Comparison of ENCODE assay signal across 8 mouse cellular contexts in the genomic region with DNA sequence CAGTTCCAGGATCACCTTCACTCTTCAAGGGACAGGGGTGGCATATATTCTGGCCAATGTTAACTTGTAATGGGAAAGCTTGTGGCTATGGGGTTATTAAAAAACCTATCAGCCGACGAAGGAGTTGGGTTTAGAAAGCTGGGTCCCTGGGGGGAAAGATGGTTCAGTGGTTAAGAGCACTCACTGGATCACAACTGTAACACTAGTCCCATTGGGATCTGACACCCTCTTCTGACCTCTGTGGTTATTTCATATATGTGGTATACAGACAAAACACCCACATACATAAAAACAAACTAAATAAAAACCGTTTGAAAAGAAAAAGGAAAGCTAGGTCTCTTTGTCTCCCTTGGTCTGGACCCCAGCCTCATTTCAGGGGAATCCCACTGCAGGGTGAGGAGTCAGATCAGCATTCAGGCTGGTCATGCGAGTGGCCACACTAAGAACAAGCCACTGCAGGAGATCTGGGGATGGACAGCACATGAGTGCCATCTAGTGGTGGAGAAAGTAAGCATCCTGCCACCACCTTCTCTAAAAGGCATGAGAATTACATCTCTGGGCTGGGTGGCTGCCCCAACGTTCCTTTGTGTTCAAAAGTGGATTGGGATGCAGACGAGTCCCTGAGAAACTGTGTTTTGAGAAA. TPM values are rescaled to one million over a fixed set of nuclear protein-coding genes. Genes with fewer than 3 reads are reported as not detected.
DNase-seq lines count a peak whose midpoint lies in the region; ATAC-seq lines count a peak whose summit lies in the region.

No protein-coding gene starts in this region.

- peak; percentile 67 for DNase-seq in forebrain, embryonic 10.5 days (ENCODE audit: extremely low spot score, low spot score)
- peak; percentile 83 to 89 for DNase-seq in cerebellum, postnatal 10 days
- peak; percentile 81 for DNase-seq in gastrocnemius, adult 18-20 months (ENCODE audit: low spot score)
- DNase-seq in intestine, embryonic 14.5 days (ENCODE audit: low spot score): peak; percentile 82
- peak; percentile 63 to 74 for DNase-seq in left cerebral cortex, postnatal 10 days (ENCODE audit: extremely low spot score in 1 of 2, low spot score in 2 of 2)
- DNase-seq in right cerebral cortex, postnatal 25 days: peak; percentile 55

- no peaks in the 10 kb centered on the region for H3K9me3 ChIP-seq in forebrain, embryonic 10.5 days
- no peaks in the 10 kb centered on the region for H3K9me3 ChIP-seq in forebrain, embryonic 15.5 days
- H3K9me3 ChIP-seq in intestine, embryonic 14.5 days (ENCODE audit: control insufficient read depth, low read length): no peaks in the 10 kb centered on the region

- no peak overlapping the region for H3K27ac ChIP-seq in forebrain, embryonic 10.5 days
- no peak overlapping the region for H3K27ac ChIP-seq in forebrain, embryonic 15.5 days (replicated peaks)
- H3K27ac ChIP-seq in intestine, embryonic 14.5 days (ENCODE audit: low read depth): no peak overlapping the region

- H3K4me1 ChIP-seq in forebrain, embryonic 10.5 days: 0 out of 2 replicates have a peak, but pooled peaks cover 5% of the 10 kb centered on the region
- H3K4me1 ChIP-seq in forebrain, embryonic 15.5 days: no peaks in the 10 kb centered on the region
- H3K4me1 ChIP-seq in intestine, embryonic 14.5 days (replicated peaks; ENCODE audit: control insufficient read depth, insufficient read depth, low read length): peaks cover 9% of the 10 kb centered on the region; the same call in 1 of the 2 replicates

- no peaks in the 10 kb centered on the region for H3K36me3 ChIP-seq in forebrain, embryonic 10.5 days (replicated peaks)
- H3K36me3 ChIP-seq in forebrain, embryonic 15.5 days: no peaks in the 10 kb centered on the region; the same call in 1 of the 2 replicates
- no peaks in the 10 kb centered on the region for H3K36me3 ChIP-seq in intestine, embryonic 14.5 days (ENCODE audit: control insufficient read depth, insufficient read depth, low read length)

- no peaks in the 10 kb centered on the region for H3K27me3 ChIP-seq in forebrain, embryonic 10.5 days (ENCODE audit: poor library complexity, severe bottlenecking)
- no peaks in the 10 kb centered on the region for H3K27me3 ChIP-seq in forebrain, embryonic 15.5 days
- no peaks in the 10 kb centered on the region for H3K27me3 ChIP-seq in intestine, embryonic 14.5 days (replicated peaks; ENCODE audit: control insufficient read depth, insufficient read depth, low read length)

- WGBS in forebrain, embryonic 10.5 days: 34% methylated on average over 6 of the region's 6 CpGs
- WGBS in forebrain, embryonic 15.5 days: 31% methylated on average over 6 of the region's 6 CpGs
- 33% methylated on average over 6 of the region's 6 CpGs for WGBS in intestine, embryonic 14.5 days

- intact Hi-C loops in left cerebral cortex, postnatal 10 days (cut with DNase I): loop anchor here (5.0 kb wide), 1 partner anchor 64 kb away; no protein-coding TSS in a partner anchor

- H3K9ac ChIP-seq in forebrain, embryonic 15.5 days (replicated peaks): no peak overlapping the region
- H3K9ac ChIP-seq in intestine, embryonic 14.5 days (ENCODE audit: low read length): no peak overlapping the region

- H3K4me2 ChIP-seq in forebrain, embryonic 15.5 days (replicated peaks): no peak overlapping the region
- H3K4me2 ChIP-seq in intestine, embryonic 14.5 days (ENCODE audit: low read length): no peak overlapping the region

- no peak overlapping the region for H3K4me3 ChIP-seq in forebrain, embryonic 10.5 days
- no peak overlapping the region for H3K4me3 ChIP-seq in forebrain, embryonic 15.5 days
- no peak overlapping the region for H3K4me3 ChIP-seq in intestine, embryonic 14.5 days (ENCODE audit: low read depth, low read length)

- ATAC-seq in forebrain, embryonic 15.5 days (replicated peaks): no peak; the same call in 1 of the 2 replicates
- ATAC-seq in intestine, embryonic 14.5 days (replicated peaks; ENCODE audit: low FRiP score, low TSS enrichment, low read depth): peak; percentile 50
- ATAC-seq in megakaryocyte-erythroid progenitor cell, adult 5-6 weeks (replicated peaks; ENCODE audit: low FRiP score, low TSS enrichment, poor library complexity, severe bottlenecking): peak; percentile 72

RNA-seq across cellular contexts. Expression of a gene that starts 3.8 kb away (rescaled TPM):
- 14.8 and 17.5 TPM in 2 replicates for polyA plus RNA-seq in forebrain, embryonic 10.5 days (2016; fragmentation: Nextera tagmentation; extraction: Ambion mirVana)
- polyA plus RNA-seq in forebrain, embryonic 15.5 days (2015; fragmentation: Nextera tagmentation; extraction: Ambion mirVana): 11.3 and 13.9 TPM in 2 replicates
- total RNA-seq in gastrocnemius, adult 18-20 months (2021): 1 to 10 TPM; 3.3 to 7.8 TPM
- 41.6 and 50.5 TPM in 2 replicates for polyA plus RNA-seq in intestine, embryonic 14.5 days (2014; fragmentation: Nextera tagmentation; extraction: Ambion mirVana)
- total RNA-seq in left cerebral cortex, postnatal 10 days (2021): 1 to 10 TPM; 4.8 to 5.6 TPM
- total RNA-seq in megakaryocyte-erythroid progenitor cell, adult 5-6 weeks (2014; fragmentation: Nextera tagmentation): 20.5 and 46.5 TPM in 2 replicates
- 51.4 and 82.3 TPM in 2 replicates for total RNA-seq in megakaryocyte-erythroid progenitor cell, adult 5-6 weeks (2017)

RNA-seq across cellular contexts. Expression of a gene that starts 26.4 kb away (rescaled TPM):
- polyA plus RNA-seq in forebrain, embryonic 10.5 days (2016; fragmentation: Nextera tagmentation; extraction: Ambion mirVana): not detected in 2 replicates
- polyA plus RNA-seq in forebrain, embryonic 15.5 days (2015; fragmentation: Nextera tagmentation; extraction: Ambion mirVana): not detected in 2 replicates
- 1 to 10 TPM; 4.8 to 5.7 TPM for total RNA-seq in gastrocnemius, adult 18-20 months (2021)
- 0.60 and 0.74 TPM in 2 replicates for polyA plus RNA-seq in intestine, embryonic 14.5 days (2014; fragmentation: Nextera tagmentation; extraction: Ambion mirVana)
- total RNA-seq in left cerebral cortex, postnatal 10 days (2021): not detected
- total RNA-seq in megakaryocyte-erythroid progenitor cell, adult 5-6 weeks (2014; fragmentation: Nextera tagmentation): 4.6 TPM in 1 of 2 replicates, not detected in the other
- not detected in 2 replicates for total RNA-seq in megakaryocyte-erythroid progenitor cell, adult 5-6 weeks (2017)

RNA-seq across cellular contexts. Expression of a gene that starts 38.6 kb away (rescaled TPM):
- 0.07 TPM in 1 of 2 replicates, not detected in the other for polyA plus RNA-seq in forebrain, embryonic 10.5 days (2016; fragmentation: Nextera tagmentation; extraction: Ambion mirVana)
- polyA plus RNA-seq in forebrain, embryonic 15.5 days (2015; fragmentation: Nextera tagmentation; extraction: Ambion mirVana): not detected in 2 replicates
- 100 to 1,000 TPM; 472 to 505 TPM for total RNA-seq in gastrocnemius, adult 18-20 months (2021)
- 0.04 TPM in 1 of 2 replicates, not detected in the other for polyA plus RNA-seq in intestine, embryonic 14.5 days (2014; fragmentation: Nextera tagmentation; extraction: Ambion mirVana)
- total RNA-seq in left cerebral cortex, postnatal 10 days (2021): under 1 TPM; 0.09 to 0.34 TPM
- 0.11 TPM in 1 of 2 replicates, not detected in the other for total RNA-seq in megakaryocyte-erythroid progenitor cell, adult 5-6 weeks (2014; fragmentation: Nextera tagmentation)
- total RNA-seq in megakaryocyte-erythroid progenitor cell, adult 5-6 weeks (2017): not detected in 2 replicates

Comparison
In these comparisons a context has a peak if more than half of its experiments do, and no peak if none do; other contexts are left out.
1. RNA of a gene that starts 38.6 kb away (total RNA-seq): 472 to 505 TPM in gastrocnemius, adult 18-20 months; 0.09 to 0.34 TPM in left cerebral cortex, postnatal 10 days and 0.11 TPM in megakaryocyte-erythroid progenitor cell, adult 5-6 weeks; every median in the first group is over 100 times any median in the second.
2. Peak in every context shown above with its lines, with median percentiles within 50 percentile points of each other: DNase-seq.